17 mouse cellular contexts compared by ENCODE assay signal in genomic region chr5:148266841-148267240, GRCm38 (mm10).
DNase-seq lines count a peak whose midpoint lies in the region; ATAC-seq and TF ChIP-seq lines count a peak whose summit lies in the region.
"Had no signal": no experiment of that assay in that cellular context is flagged by ENCODE, and none has a peak within 500 bp of the region (broad histone marks: within the 10 kb centered on the region; RNA-seq: fewer than 3 reads in every experiment).

No protein-coding gene starts in this region.

- H3K4me1 ChIP-seq in heart, adult 2 months (ENCODE audit: control insufficient read depth, insufficient read depth, low read length) = peaks cover 2% of the 10 kb centered on the region
- H3K4me1 ChIP-seq in intestine, embryonic 14.5 days (replicated peaks; ENCODE audit: control insufficient read depth, insufficient read depth, low read length) = no peaks in the 10 kb centered on the region
- H3K4me1 ChIP-seq in intestine, postnatal 0 days (replicated peaks; ENCODE audit: control insufficient read depth, insufficient read depth, low read length) = no peaks in the 10 kb centered on the region
- H3K4me1 ChIP-seq in midbrain, postnatal 0 days (ENCODE audit: insufficient read depth, low read length) = peaks cover 2% of the 10 kb centered on the region; the same call in 1 of the 2 replicates

- no peak for DNase-seq in heart, adult 2 months
- DNase-seq in heart, postnatal 25 days (ENCODE audit: low spot score) = no peak
- DNase-seq in intestine, embryonic 14.5 days (ENCODE audit: low spot score) = no peak
- no peak for DNase-seq in midbrain, postnatal 0 days (ENCODE audit: low spot score)
- DNase-seq in thymus, postnatal 4 days = peak; percentile 63
- no peak for DNase-seq in kidney, postnatal 10 days
- no peak for DNase-seq in liver
- DNase-seq: cerebellum, adult 18-20 months; embryo, embryonic 11 days; gastrocnemius, adult 2 months; kidney, postnatal 14 days; left cerebral cortex, postnatal 4 days; lung, postnatal 10 days had no signal

- no peak overlapping the region for H3K4me3 ChIP-seq in heart, adult 2 months
- 0 out of 2 replicates have a peak overlapping the region, but pooled peaks have one; percentile 63 for H3K4me3 ChIP-seq in intestine, embryonic 14.5 days (ENCODE audit: low read depth, low read length)
- no peak overlapping the region for H3K4me3 ChIP-seq in intestine, postnatal 0 days (ENCODE audit: low read depth, low read length)
- no peak overlapping the region for H3K4me3 ChIP-seq in midbrain, postnatal 0 days (ENCODE audit: low read depth, low read length)
- H3K4me3 ChIP-seq: gastrocnemius, adult 2 months had no signal

- intact Hi-C loops in heart, adult 2 months (cut with DNase I) = no loop called here
- intact Hi-C loops in heart, postnatal 25 days (cut with DNase I) = no loop called here

- TF ChIP-seq EP300 in heart, adult 2 months (IDR thresholded peaks at IDR 0.05; ENCODE audit: insufficient read depth, low read depth, low read length) = no peak

- ATAC-seq in intestine, embryonic 14.5 days (replicated peaks; ENCODE audit: low FRiP score, low TSS enrichment, low read depth) = no peak
- ATAC-seq in intestine, postnatal 0 days = no peak
- no peak for ATAC-seq in midbrain, postnatal 0 days (ENCODE audit: low FRiP score)
- ATAC-seq: forebrain, embryonic 16.5 days had no signal

- H3K9me3 ChIP-seq in intestine, embryonic 14.5 days (ENCODE audit: control insufficient read depth, low read length) = no peaks in the 10 kb centered on the region
- H3K9me3 ChIP-seq in intestine, postnatal 0 days (ENCODE audit: control insufficient read depth) = no peaks in the 10 kb centered on the region
- H3K9me3 ChIP-seq in midbrain, postnatal 0 days (ENCODE audit: low read length) = no peaks in the 10 kb centered on the region

- 56% methylated on average over 2 of the region's 2 CpGs for WGBS in heart, adult 2 months
- 59% methylated on average over 2 of the region's 2 CpGs for WGBS in intestine, embryonic 14.5 days
- WGBS in intestine, postnatal 0 days = 86% methylated on average over 2 of the region's 2 CpGs
- WGBS in midbrain, postnatal 0 days = 55% methylated on average over 2 of the region's 2 CpGs

- peak overlapping the region; percentile 51 for H3K27ac ChIP-seq in heart, adult 2 months
- no peak overlapping the region for H3K27ac ChIP-seq in intestine, embryonic 14.5 days (ENCODE audit: low read depth)
- H3K27ac ChIP-seq in intestine, postnatal 0 days (ENCODE audit: low read depth, low read length) = no peak overlapping the region
- no peak overlapping the region for H3K27ac ChIP-seq in midbrain, postnatal 0 days (ENCODE audit: low read depth, low read length)
- H3K27ac ChIP-seq: gastrocnemius, adult 2 months; liver, embryonic 14.5 days; stomach, postnatal 0 days had no signal

- H3K27me3 ChIP-seq in heart, adult 2 months (ENCODE audit: control insufficient read depth, insufficient read depth, low read length) = no peaks in the 10 kb centered on the region; the same call in 1 of the 2 replicates
- no peaks in the 10 kb centered on the region for H3K27me3 ChIP-seq in intestine, embryonic 14.5 days (replicated peaks; ENCODE audit: control insufficient read depth, insufficient read depth, low read length)
- H3K27me3 ChIP-seq in intestine, postnatal 0 days (replicated peaks; ENCODE audit: control insufficient read depth, insufficient read depth, low read length) = 0 out of 2 replicates have a peak, but pooled peaks cover 2% of the 10 kb centered on the region
- H3K27me3 ChIP-seq in midbrain, postnatal 0 days (ENCODE audit: insufficient read depth, low read length) = no peaks in the 10 kb centered on the region

- H3K79me2 ChIP-seq in heart, adult 2 months (replicated peaks; ENCODE audit: control insufficient read depth, insufficient read depth, low read length) = no peaks in the 10 kb centered on the region

- peak overlapping the region; percentile 57 for H3K9ac ChIP-seq in heart, adult 2 months (ENCODE audit: low read depth, low read length)
- no peak overlapping the region for H3K9ac ChIP-seq in intestine, embryonic 14.5 days (ENCODE audit: low read length)
- no peak overlapping the region for H3K9ac ChIP-seq in intestine, postnatal 0 days (ENCODE audit: low read depth, low read length)
- no peak overlapping the region for H3K9ac ChIP-seq in midbrain, postnatal 0 days (replicated peaks; ENCODE audit: low read length, poor library complexity, severe bottlenecking)
- H3K9ac ChIP-seq: liver, embryonic 14.5 days had no signal

- TF ChIP-seq CTCF in heart, adult 2 months (IDR thresholded peaks at IDR 0.05) = no peak
- TF ChIP-seq CTCF in intestine, postnatal 0 days (IDR thresholded peaks at IDR 0.05; ENCODE audit: low read depth) = no peak
- TF ChIP-seq CTCF in midbrain, postnatal 0 days (IDR thresholded peaks at IDR 0.05) = no peak

- H3K4me2 ChIP-seq in intestine, embryonic 14.5 days (ENCODE audit: low read length) = peak overlapping the region; percentile 70; the same call in 1 of the 2 replicates
- H3K4me2 ChIP-seq in intestine, postnatal 0 days (replicated peaks; ENCODE audit: low read depth) = no peak overlapping the region
- peak overlapping the region; percentile 82 for H3K4me2 ChIP-seq in midbrain, postnatal 0 days (ENCODE audit: low read depth, low read length, poor library complexity, severe bottlenecking)

- TF ChIP-seq POLR2A in heart, adult 2 months (IDR thresholded peaks at IDR 0.05; ENCODE audit: insufficient read depth, low read depth, low read length) = no peak

- peaks cover 6% of the 10 kb centered on the region; the same call in 1 of the 2 replicates for H3K36me3 ChIP-seq in heart, adult 2 months (ENCODE audit: control insufficient read depth, insufficient read depth, low read length)
- H3K36me3 ChIP-seq in intestine, embryonic 14.5 days (ENCODE audit: control insufficient read depth, insufficient read depth, low read length) = no peaks in the 10 kb centered on the region
- H3K36me3 ChIP-seq in intestine, postnatal 0 days (ENCODE audit: control insufficient read depth, insufficient read depth) = no peaks in the 10 kb centered on the region
- H3K36me3 ChIP-seq in midbrain, postnatal 0 days (ENCODE audit: insufficient read depth, low read length) = no peaks in the 10 kb centered on the region
